Mouse (Mus musculus): ENCODE data around the gene Ercc4. TPM values are rescaled to one million over a fixed set of nuclear protein-coding genes. Genes with fewer than 3 reads are reported as not detected.

Gene Ercc4
- polyA plus RNA-seq, 1 experiment from 2014 or later, result 7.0 TPM

GRCm38 (mm10) chr16:13182526-13182925, 73.0 kb downstream of the Ercc4 start:
- H3K4me1 ChIP-seq (replicated peaks), result no peaks in the 10 kb centered on the region
- no peak overlapping the region for H3K27ac ChIP-seq
- H3K4me2 ChIP-seq, result no peak overlapping the region
- no peaks in the 10 kb centered on the region for H3K27me3 ChIP-seq
- H3K36me3 ChIP-seq, result no peaks in the 10 kb centered on the region
- H3K9ac ChIP-seq, result no peak overlapping the region
- H3K9me3 ChIP-seq (replicated peaks), result no peaks in the 10 kb centered on the region
- WGBS, result 86% methylated on average over 5 of the region's 5 CpGs
- H3K4me3 ChIP-seq, result no peak overlapping the region
- ATAC-seq (replicated peaks; ENCODE audit: insufficient number of reproducible peaks, insufficient read depth, low FRiP score, low read depth), result no peak

DNA sequence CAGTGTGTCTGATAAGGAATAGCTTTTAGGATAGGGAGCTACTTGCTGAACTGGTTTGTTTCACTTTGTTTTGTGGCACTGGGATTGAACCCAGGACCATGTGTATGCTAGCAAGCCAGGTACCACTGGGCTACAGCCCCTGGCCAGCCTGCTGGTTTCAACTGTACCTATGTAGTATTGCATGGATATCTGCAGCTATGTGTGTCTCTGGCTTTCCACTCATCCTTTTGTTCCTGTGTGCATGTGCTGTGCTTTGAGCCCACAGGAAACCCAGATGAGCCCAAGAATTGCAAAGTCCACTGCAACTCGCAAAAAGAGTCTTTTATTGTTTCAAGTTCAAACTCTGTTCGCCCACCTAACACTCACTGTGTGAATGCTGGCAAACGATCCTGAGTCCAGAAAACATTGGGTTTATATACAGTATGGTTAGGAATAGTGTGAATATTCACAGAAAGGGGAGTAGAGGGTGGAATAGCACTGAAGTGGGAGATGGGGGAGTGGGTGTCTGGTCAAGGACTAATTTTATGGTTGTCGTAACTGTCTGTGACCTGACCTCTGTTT, 73.8 kb downstream of the Ercc4 start:
- peaks cover 1% of the 10 kb centered on the region; the same call in 1 of the 2 replicates for H3K4me1 ChIP-seq (replicated peaks)
- WGBS, result 81% methylated on average over 4 of the region's 4 CpGs
- H3K4me2 ChIP-seq, result no peak overlapping the region
- no peaks in the 10 kb centered on the region for H3K9me3 ChIP-seq (replicated peaks)
- H3K27me3 ChIP-seq, result no peaks in the 10 kb centered on the region
- H3K9ac ChIP-seq, result no peak overlapping the region
- H3K36me3 ChIP-seq, result no peaks in the 10 kb centered on the region
- H3K4me3 ChIP-seq, result no peak overlapping the region
- ATAC-seq (replicated peaks; ENCODE audit: insufficient number of reproducible peaks, insufficient read depth, low FRiP score, low read depth), result no peak
- no peak overlapping the region for H3K27ac ChIP-seq

GRCm38 (mm10) chr16:13184381-13184780, 74.9 kb downstream of the Ercc4 start:
- Histone ChIP-seq H3K36me3 (no peaks in the 10 kb centered on the region), H3K27ac (no peak overlapping the region), H3K9ac (no peak overlapping the region), H3K27me3 (no peaks in the 10 kb centered on the region), H3K4me3 (no peak overlapping the region), H3K9me3 (replicated peaks) (no peaks in the 10 kb centered on the region), H3K4me1 (replicated peaks) (peaks cover 12% of the 10 kb centered on the region), H3K4me2 (no peak overlapping the region)
- ATAC-seq (replicated peaks; ENCODE audit: insufficient number of reproducible peaks, insufficient read depth, low FRiP score, low read depth), result no peak
- whole genome bisulfite sequencing, result 89% methylated on average over 3 of the region's 3 CpGs

- 11% methylated on average over 12 of the region's 12 CpGs for WGBS
- Histone ChIP-seq H3K4me1 (replicated peaks) (peaks cover 41% of the 10 kb centered on the region), H3K4me3 (no peak overlapping the region), H3K27me3 (no peaks in the 10 kb centered on the region), H3K9ac (no peak overlapping the region), H3K4me2 (peak overlapping the region; percentile 50), H3K9me3 (replicated peaks) (no peaks in the 10 kb centered on the region), H3K27ac (peak overlapping the region; percentile 86), H3K36me3 (no peaks in the 10 kb centered on the region)
- ATAC-seq (replicated peaks; ENCODE audit: insufficient number of reproducible peaks, insufficient read depth, low FRiP score, low read depth), result peak; percentile 76
Measured at GRCm38 (mm10) chr16:13189430-13190107, 80.1 kb downstream of the Ercc4 start.

DNA sequence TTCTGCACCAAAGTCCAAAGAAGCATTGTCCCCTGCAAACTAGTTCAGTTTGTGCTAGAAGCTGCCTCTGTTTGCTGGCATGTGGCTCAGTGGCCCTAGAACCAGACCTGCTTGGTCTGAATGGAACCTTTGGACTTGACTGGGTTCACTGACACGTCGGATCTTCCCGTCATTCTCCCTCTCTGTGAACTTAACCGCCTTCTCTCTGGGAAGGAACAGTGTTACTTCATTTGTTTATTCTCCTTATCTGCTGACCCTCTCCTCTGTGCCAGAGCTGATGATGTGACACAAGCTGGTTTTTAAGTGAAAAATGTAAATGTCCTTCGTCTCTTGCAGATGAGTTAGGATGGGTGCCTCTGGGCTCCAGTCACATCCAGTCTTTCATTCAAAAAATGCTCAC, 81.0 kb downstream of the Ercc4 start:
- peaks cover 49% of the 10 kb centered on the region for H3K4me1 ChIP-seq (replicated peaks)
- H3K36me3 ChIP-seq, result no peaks in the 10 kb centered on the region
- no peak overlapping the region for H3K4me3 ChIP-seq
- no peak for ATAC-seq (replicated peaks; ENCODE audit: insufficient number of reproducible peaks, insufficient read depth, low FRiP score, low read depth)
- no peaks in the 10 kb centered on the region for H3K9me3 ChIP-seq (replicated peaks)
- no peak overlapping the region for H3K4me2 ChIP-seq
- H3K27ac ChIP-seq, result peak overlapping the region; percentile 86
- WGBS, result 40% methylated on average over 5 of the region's 5 CpGs
- H3K27me3 ChIP-seq, result no peaks in the 10 kb centered on the region
- H3K9ac ChIP-seq, result no peak overlapping the region

DNA sequence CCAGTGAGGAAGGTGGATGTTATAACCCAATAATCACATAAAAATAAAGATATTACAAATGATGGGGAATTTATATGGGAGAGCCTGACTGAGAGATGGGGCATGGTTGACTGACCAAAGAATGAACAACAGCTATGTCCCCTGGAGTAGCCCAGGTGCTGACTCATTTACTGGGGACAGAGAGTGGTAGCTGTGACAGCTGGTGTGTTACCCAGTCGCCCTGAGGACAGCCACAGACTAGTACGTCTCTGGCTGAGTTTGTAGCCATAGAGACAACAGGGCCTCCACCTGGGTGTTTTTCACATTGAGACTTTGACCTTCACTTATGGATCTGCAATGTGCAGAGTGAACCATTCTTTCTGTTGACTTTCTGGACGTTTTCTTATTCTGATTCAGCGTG, 81.7 kb downstream of the Ercc4 start:
- Histone ChIP-seq H3K4me3 (no peak overlapping the region), H3K27me3 (no peaks in the 10 kb centered on the region), H3K4me2 (no peak overlapping the region), H3K9ac (no peak overlapping the region), H3K9me3 (replicated peaks) (no peaks in the 10 kb centered on the region), H3K36me3 (no peaks in the 10 kb centered on the region), H3K4me1 (replicated peaks) (peaks cover 49% of the 10 kb centered on the region), H3K27ac (no peak overlapping the region)
- WGBS, result 66% methylated on average over 4 of the region's 4 CpGs
- no peak for ATAC-seq (replicated peaks; ENCODE audit: insufficient number of reproducible peaks, insufficient read depth, low FRiP score, low read depth)

DNA sequence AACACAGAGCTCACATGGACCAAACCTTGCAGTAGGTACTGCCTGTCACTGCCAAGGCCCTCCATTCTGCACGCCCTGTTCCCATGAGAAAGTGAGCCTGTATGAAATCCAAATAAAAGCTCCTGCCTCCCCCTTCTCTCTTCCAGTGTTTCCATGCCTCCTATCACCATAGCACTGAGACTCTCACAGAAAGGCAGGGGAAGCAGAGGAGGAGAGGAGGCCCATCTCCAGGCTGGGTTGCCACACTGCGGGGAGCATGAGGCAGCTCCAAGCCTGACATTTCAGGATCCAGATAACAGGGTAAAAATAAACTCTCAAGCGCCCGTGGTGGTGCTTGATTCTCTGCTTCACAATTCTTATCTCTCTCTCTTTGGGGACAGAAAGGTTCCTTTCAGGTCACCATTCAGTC, 84.2 kb downstream of the Ercc4 start:
- 19% methylated on average over 4 of the region's 4 CpGs for WGBS
- peak overlapping the region; percentile 83 for H3K27ac ChIP-seq
- peak; percentile 79 for ATAC-seq (replicated peaks; ENCODE audit: insufficient number of reproducible peaks, insufficient read depth, low FRiP score, low read depth)

GRCm38 (mm10) chr16:13194882-13195281, 85.4 kb downstream of the Ercc4 start:
- ATAC-seq (replicated peaks; ENCODE audit: insufficient number of reproducible peaks, insufficient read depth, low FRiP score, low read depth), result no peak
- H3K4me3 ChIP-seq, result no peak overlapping the region
- peaks cover 42% of the 10 kb centered on the region for H3K4me1 ChIP-seq (replicated peaks)
- no peaks in the 10 kb centered on the region for H3K9me3 ChIP-seq (replicated peaks)
- WGBS, result 77% methylated on average over 5 of the region's 5 CpGs
- H3K27me3 ChIP-seq, result no peaks in the 10 kb centered on the region
- no peaks in the 10 kb centered on the region for H3K36me3 ChIP-seq
- no peak overlapping the region for H3K4me2 ChIP-seq
- H3K27ac ChIP-seq, result no peak overlapping the region
- H3K9ac ChIP-seq, result no peak overlapping the region

More for the DNA sequence above, 84.2 kb downstream of the Ercc4 start:
- Histone ChIP-seq H3K36me3 (no peaks in the 10 kb centered on the region), H3K27me3 (no peaks in the 10 kb centered on the region), H3K9me3 (replicated peaks) (no peaks in the 10 kb centered on the region), H3K9ac (no peak overlapping the region), H3K4me1 (replicated peaks) (peaks cover 52% of the 10 kb centered on the region), H3K4me2 (no peak overlapping the region), H3K4me3 (no peak overlapping the region)

GRCm38 (mm10) chr16:13196626-13197025, 87.1 kb downstream of the Ercc4 start:
- Histone ChIP-seq H3K9me3 (replicated peaks) (no peaks in the 10 kb centered on the region), H3K27ac (no peak overlapping the region), H3K4me2 (no peak overlapping the region), H3K4me1 (replicated peaks) (peaks cover 35% of the 10 kb centered on the region), H3K36me3 (no peaks in the 10 kb centered on the region), H3K27me3 (no peaks in the 10 kb centered on the region), H3K4me3 (no peak overlapping the region), H3K9ac (no peak overlapping the region)
- ATAC-seq (replicated peaks; ENCODE audit: insufficient number of reproducible peaks, insufficient read depth, low FRiP score, low read depth), result no peak
- WGBS, result 61% methylated on average over 5 of the region's 5 CpGs

DNA sequence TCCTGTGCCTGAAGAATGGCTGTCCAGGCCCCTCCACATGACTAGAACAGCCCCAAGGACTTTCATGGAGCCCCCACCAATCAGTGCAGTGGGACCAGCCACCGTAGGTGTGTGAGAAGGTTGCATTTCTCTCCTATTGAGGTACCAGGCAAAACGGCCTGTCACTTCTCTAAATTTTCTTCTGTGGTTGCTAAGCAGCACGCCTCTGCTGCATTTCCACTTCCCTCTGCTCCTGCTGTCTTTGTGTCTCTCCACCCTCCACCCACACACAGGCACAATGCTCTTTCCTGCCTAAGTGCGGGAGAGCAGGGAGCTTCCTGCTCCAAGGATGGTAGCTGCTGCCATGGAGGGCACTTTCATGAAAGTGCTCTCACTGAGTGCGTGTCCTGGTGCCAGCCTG, 87.8 kb downstream of the Ercc4 start:
- Histone ChIP-seq H3K9me3 (replicated peaks) (no peaks in the 10 kb centered on the region), H3K27me3 (no peaks in the 10 kb centered on the region), H3K4me3 (no peak overlapping the region), H3K36me3 (no peaks in the 10 kb centered on the region), H3K4me1 (replicated peaks) (peaks cover 35% of the 10 kb centered on the region), H3K4me2 (no peak overlapping the region), H3K27ac (no peak overlapping the region), H3K9ac (no peak overlapping the region)
- no peak for ATAC-seq (replicated peaks; ENCODE audit: insufficient number of reproducible peaks, insufficient read depth, low FRiP score, low read depth)
- WGBS, result 49% methylated on average over 5 of the region's 5 CpGs

DNA sequence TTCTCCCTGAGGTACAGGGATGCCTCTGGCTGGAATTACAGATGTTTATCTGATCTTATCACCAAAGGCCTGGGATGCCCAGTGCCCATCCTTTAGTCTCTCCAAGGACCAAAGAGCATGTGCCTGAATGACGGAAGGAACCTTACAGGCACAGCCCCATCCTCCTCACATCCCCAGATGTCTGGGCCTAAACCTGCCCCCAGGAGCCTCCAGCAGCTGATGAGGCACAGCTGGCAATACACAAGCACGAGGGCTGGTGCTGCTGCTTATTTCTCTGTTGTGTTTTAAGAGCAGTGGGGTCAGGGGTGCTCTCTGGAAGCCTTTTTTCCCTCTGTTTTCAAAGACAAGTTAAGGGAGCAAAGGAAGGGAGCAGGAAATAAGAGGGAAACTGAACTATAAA, 89.7 kb downstream of the Ercc4 start:
- Histone ChIP-seq H3K4me2 (no peak overlapping the region), H3K9ac (no peak overlapping the region), H3K9me3 (replicated peaks) (no peaks in the 10 kb centered on the region), H3K4me1 (replicated peaks) (peaks cover 18% of the 10 kb centered on the region), H3K27ac (no peak overlapping the region), H3K27me3 (no peaks in the 10 kb centered on the region), H3K36me3 (no peaks in the 10 kb centered on the region), H3K4me3 (no peak overlapping the region)
- no peak for ATAC-seq (replicated peaks; ENCODE audit: insufficient number of reproducible peaks, insufficient read depth, low FRiP score, low read depth)
- 42% methylated on average over 2 of the region's 2 CpGs for WGBS

All from heart, embryonic 15.5 days (tissue).